Mouse (Mus musculus): ENCODE data around the gene Gm49776.
"Not testable (repeated sequence)": the region's sequence is repeated elsewhere in the genome, so short reads cannot be mapped to it uniquely, and the experiment has no call there.

Gm49776 gene

GRCm38 (mm10) chr16:18202061-18202460 is 56.1 kb downstream of the Gm49776 start:
- no peak for DNase-seq (ENCODE audit: low spot score)

- DNase-seq (ENCODE audit: low spot score), result no peak
Observed at GRCm38 (mm10) chr16:18201620-18202019, 56.5 kb downstream of the Gm49776 start.

- DNase-seq (ENCODE audit: low spot score), result no peak
Observed at GRCm38 (mm10) chr16:18200062-18200461, 58.1 kb downstream of the Gm49776 start.

GRCm38 (mm10) chr16:18198365-18199098 is 59.6 kb downstream of the Gm49776 start:
- DNase-seq (ENCODE audit: low spot score), result no peak

- no peak for DNase-seq (ENCODE audit: low spot score)
Observed at GRCm38 (mm10) chr16:18197881-18198280, 60.2 kb downstream of the Gm49776 start.

- not testable (repeated sequence) for DNase-seq (ENCODE audit: low spot score)
Observed at GRCm38 (mm10) chr16:18195561-18195960, 62.6 kb downstream of the Gm49776 start.

Data from testis, postnatal 14 days (tissue).